Mouse (Mus musculus) brown adipose tissue, adult 24 weeks (tissue): ENCODE data around the gene Dus3l. TPM values are rescaled to one million over a fixed set of nuclear protein-coding genes. Genes with fewer than 3 reads are reported as not detected.

Experiments used
- H3K27ac ChIP-seq: fragments of 200-500 bp; replicated peaks from 2 replicates; pipeline ENCODE4 v1.5.1; 2012; ENCODE audit warnings: low read depth, mild to moderate bottlenecking, low read length
- H3K4me1 ChIP-seq: fragments of 200-500 bp; 2 replicates; pipeline ENCODE4 v1.6.1; 2012; ENCODE audit warnings: low read length, mixed read lengths; ENCODE audit not compliant: control insufficient read depth, insufficient read depth, insufficient read length
- H3K4me3 ChIP-seq: fragments of 200-500 bp; 2 replicates; pipeline ENCODE4 v1.5.1; 2012; ENCODE audit warnings: low read depth, mild to moderate bottlenecking, low read length, moderate library complexity; ENCODE audit not compliant: insufficient read depth
- polyA plus RNA-seq: library from polyadenylated mRNA; stranded (reverse); fragments of >200 nt; gene quantifications from 2 replicates; pipeline ENCODE4 v1.2.4, GENCODE M21; 2012; ENCODE audit not compliant: missing spikeins, insufficient read depth, insufficient read length

Gene Dus3l
- polyA plus RNA-seq, result 4.6 and 13.1 TPM in 2 replicates

DNA sequence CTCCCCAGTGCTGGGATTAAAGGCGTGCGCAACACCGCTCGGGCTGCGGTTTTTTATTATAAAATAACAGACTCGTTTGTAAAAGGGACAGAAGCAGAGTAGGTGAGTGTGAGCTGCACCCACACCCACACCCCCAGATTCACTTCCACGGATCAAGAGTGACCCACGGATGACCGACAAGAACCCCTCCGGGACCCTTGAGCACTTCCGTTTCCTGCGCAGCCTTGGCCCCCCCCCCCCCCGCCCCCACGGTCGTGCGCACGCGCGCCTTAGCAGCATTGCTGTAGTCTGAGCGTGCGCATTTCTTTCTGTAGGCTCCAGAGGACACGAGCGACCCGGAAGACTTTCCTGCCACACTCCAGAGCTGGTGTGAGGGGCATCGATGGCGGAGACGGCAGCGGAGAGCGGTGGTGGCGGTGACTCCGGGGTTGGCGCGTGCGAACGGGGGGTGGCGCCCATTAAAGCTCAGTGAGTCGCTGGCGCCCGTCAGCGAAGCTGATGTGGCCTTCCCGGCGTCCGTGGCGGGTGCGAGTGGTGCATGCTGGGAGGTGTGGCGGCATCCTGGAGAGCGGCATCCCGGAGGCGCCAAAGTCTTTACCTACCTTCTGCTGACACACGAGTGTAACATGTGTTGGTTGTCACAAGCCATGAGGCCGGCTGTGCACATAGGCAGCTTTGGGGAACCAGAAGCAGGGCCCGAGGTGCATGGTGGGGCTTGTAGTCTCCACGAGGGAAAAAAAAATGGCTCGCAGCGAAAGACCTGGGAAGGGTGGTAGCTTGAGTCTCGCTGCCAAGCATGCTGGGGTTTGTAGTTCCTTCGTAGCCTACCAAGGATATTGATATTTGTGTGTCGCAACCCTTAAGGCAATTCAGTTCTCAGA lies at the start of gene Dus3l:
Gene Dus3l (plus strand): TSS at position 284 of the 881 bp plus-strand sequence.
- peak within 1 kb of the TSS; percentile 96 for H3K4me3 ChIP-seq
- H3K27ac ChIP-seq, result peak within 1 kb of the TSS; percentile 99
- peaks cover 12% of the 10 kb centered on the region for H3K4me1 ChIP-seq

DNA sequence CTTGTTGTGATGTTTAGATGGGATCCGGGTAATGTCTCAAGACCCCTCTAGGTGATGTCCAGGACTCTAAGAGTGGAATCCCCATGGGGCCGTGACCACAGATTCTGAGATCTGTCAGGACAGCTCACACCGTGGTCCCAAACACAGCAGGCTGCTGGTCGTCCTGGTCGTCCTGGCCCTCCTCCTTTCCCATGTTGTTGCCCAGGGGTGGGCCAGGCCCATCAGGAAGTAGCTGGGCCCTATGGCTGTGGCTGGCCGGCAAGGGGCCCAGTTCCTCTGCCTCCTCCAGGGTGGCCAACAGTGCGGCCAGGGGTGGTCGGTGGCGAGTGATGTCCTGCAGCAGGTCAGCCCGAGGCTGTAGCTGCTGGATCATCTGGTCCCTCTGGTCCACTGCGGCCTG lies 49.2 kb upstream of the Dus3l start:
- H3K4me1 ChIP-seq, result peaks cover 6% of the 10 kb centered on the region; the same call in 1 of the 2 replicates
- H3K27ac ChIP-seq, result no peak overlapping the region
- 0 out of 2 replicates have a peak overlapping the region, but pooled peaks have one; percentile 72 for H3K4me3 ChIP-seq

DNA sequence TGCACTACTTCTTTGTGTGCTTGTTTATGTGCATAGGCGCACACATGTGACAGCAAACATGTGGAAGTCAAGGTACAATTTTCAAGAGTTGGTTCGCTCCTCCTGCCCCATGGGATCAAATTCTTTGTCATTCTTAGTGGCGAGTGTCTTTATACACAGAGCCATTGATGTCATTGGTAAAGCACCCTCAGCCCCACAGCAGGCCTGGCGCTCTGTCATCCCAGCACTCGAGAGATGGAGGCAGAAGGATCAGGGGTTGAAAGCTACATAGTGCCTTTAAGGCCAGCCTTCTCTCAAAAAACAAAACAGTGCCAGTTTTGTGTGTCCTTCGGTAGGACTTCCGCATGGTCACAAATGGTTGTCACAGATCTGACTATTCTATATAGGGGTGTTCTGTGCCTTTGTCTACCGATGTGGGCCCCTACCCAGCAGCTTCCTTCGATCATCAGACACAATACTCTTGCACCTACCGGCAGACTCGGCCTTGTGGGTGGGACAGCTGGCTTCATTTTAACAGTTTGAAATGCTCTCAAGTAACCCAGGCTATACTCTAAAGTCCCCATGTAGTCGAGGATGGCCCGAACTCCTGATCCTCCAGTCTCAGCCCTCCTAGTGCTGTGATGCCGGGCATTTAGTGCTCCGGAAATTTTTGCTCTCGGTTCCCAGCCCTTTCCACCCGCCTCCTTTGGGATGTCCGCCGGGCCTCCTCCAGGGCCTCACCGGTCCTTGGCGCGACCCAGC lies 48.5 kb upstream of the Dus3l start:
- Histone ChIP-seq H3K4me1 (peaks cover 6% of the 10 kb centered on the region; the same call in 1 of the 2 replicates), H3K4me3 (peak overlapping the region; percentile 72), H3K27ac (no peak overlapping the region)

DNA sequence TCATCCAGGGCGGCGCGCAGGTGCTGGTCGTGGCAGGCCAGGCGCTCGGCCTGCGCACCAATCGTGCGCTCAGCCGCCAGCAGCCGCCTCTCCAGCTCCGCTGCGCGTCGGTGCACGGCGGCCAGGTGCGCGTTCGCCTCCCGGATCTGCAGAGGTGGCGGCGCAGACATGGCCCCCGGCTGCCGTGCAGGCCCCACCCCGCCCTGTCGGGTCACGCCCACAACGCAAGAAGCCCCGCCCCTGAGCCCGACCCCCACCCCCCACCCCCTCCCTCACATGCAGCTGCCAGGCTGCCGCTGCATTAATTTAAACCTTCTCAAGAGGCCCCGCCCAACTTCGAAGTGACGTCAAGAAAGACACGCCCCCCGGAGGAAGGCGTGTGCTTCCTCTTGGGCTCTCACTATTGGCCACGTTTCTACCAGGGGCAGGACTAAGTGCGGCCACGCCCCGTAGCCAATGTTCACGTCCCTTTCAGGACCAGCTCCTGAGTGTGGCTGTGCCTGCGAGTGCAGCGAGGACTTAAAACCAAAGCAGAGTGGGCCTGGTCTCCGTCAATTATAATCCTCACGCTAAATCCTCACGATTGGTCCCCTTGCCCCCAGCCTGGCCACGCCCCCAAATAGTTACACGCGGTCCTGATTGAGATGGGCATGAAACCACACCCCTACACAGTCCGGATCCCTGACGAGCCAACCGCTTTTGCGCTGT lies 47.7 kb upstream of the Dus3l start:
- Histone ChIP-seq H3K4me1 (peaks cover 6% of the 10 kb centered on the region; the same call in 1 of the 2 replicates), H3K27ac (peak overlapping the region; percentile 21), H3K4me3 (peak overlapping the region; percentile 80)

DNA sequence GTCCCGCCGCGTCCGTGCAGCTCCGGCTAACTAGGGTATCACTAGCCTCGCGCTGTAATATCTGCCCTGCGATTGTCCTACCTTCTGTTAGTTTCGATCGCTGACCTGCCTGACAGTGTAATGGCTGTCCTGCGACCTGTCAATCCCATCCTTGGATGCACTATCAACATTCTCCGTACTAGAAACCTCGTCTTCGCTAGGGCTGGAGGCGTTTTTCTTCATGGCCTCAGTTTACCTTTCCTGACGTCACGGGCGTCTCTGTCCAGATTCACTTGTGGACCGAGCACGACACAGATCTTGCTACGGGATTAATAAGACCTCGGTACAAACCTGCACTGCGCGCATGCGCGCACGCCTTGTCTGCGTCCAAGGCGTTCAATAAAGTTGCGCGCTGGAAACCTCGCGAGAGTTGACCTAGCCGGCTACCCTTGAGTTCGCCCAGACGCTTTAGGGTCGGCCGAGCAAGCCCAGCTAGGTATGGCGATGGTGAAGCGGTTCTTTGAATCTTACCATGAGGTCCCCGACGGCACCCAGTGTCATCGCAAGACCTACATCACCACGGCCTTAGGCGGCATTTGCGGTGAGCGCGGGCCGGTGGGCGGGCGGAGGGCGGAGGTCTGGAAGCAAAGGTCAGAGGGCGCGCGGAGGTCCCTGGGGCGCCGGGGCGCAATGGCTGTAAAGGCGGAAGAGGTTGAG lies 47.0 kb upstream of the Dus3l start, which contains the start of the genes Ndufa11 and Vmac:
Gene Ndufa11 (plus strand): TSS at position 405 of the 696 bp plus-strand sequence.
Gene Vmac (minus strand): TSS at position 660 of the 696 bp plus-strand sequence.
- peaks cover 6% of the 10 kb centered on the region; the same call in 1 of the 2 replicates for H3K4me1 ChIP-seq
- H3K4me3 ChIP-seq, result peak within 1 kb of the TSS; percentile 80
- peak within 1 kb of the TSS; percentile 90 for H3K27ac ChIP-seq

DNA sequence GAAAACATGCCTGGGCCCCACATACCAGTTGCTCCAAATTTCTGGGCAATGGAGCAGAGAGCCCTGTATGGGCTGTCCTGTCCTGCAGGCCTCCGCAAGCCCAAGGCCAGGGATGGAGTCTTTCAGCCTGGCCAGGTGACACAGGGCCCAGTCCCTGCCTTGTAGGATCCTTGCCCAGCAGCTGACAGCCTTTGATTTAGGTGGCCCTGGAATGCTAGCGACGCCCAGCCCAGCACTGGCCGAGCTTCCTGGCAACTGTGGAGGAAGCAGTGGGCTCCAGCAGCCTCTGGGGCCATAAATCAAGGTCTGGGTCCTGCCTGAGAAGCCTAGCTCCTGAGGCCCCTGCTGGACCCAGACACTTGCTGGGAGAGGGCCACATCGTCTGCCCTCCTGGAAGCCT lies 42.1 kb upstream of the Dus3l start:
- Histone ChIP-seq H3K4me3 (no peak overlapping the region), H3K27ac (no peak overlapping the region), H3K4me1 (peaks cover 6% of the 10 kb centered on the region; the same call in 1 of the 2 replicates)

DNA sequence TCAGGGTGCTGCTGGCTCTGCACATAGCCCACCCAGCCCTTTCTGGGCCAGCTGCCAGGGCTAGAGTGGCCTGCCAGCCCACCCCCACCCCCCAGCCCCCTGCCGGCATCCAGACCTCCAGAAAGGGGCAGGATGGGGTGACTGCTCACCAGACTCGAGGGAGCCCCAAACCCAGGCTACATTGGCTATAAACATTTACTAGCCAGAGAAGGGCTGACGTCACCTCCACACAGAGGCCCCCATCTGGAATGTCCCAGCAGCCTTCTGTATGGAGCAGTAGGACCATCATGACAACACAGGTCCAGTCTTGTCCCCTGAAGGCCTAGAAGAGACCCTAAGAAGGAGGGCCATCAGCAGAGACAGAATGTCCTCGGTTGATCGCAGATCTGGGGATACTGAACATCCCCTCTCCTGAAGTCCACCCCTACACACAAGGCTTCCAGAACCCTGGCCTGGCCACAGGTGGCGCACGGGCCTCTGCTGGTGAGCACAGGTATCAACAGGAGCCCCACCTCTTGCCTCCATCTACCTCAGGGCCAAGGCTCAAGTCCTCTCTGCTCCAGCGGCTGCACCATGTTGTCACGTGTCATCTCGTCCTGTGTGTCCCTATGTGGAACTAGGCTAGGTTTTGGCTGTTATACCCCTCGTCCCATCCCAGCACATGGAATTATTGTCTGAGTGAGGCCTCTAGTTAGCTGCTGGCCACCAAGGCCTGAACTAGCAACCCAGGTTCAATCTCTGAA lies 41.0 kb upstream of the Dus3l start:
- H3K27ac ChIP-seq, result no peak overlapping the region
- H3K4me1 ChIP-seq, result peaks cover 6% of the 10 kb centered on the region; the same call in 1 of the 2 replicates
- H3K4me3 ChIP-seq, result no peak overlapping the region

DNA sequence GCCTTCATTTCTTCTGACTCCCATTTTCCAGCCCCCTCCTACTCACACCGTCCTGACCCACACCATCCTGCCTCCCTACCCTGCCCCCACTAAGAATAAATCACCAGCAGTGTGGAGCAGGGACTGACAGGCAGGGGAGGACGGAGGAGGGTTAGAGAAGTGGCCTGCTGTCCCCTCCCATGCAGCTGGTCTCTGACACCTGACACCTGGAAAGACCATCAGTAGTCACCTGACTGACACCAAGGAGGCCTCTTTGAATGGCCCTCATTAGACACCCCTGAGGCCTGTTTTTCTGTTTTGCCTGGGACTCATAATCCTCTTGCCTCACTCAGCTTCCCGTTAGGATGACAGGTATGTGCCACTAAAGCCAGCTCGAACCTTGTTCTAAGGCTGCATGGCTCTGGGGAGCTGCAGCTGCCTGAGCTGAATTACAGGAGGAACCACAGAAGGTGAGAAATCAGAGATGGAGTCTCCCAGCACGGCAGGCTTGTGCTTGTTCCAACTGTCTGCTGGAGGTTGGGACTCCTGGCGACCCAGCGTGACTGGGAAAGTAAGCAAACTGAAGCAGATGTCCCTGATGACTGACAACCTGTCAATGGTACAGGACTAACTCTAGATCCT lies 37.4 kb upstream of the Dus3l start:
- no peak overlapping the region for H3K4me3 ChIP-seq
- H3K27ac ChIP-seq, result no peak overlapping the region
- no peaks in the 10 kb centered on the region for H3K4me1 ChIP-seq

DNA sequence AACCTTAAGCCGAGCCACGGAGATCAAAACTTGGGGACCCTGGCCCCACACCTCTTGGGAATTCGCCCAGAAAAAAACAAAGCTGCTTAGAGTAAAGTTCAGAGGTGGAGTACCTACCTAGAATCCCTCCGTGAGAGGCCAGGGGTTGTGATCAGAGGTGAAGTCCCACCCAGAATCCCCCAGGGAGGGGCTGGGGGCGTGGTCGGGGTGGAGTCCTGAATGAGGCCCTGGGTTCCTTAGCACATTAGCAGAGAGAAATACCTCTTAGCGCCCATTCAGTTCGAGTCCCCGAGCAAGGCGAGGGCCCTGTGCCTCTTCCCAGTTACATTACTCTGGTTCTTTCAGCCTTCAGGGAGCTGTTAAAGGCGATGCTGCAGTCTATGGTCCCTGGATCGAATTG lies 36.9 kb upstream of the Dus3l start:
- Histone ChIP-seq H3K27ac (no peak overlapping the region), H3K4me1 (no peaks in the 10 kb centered on the region), H3K4me3 (no peak overlapping the region)

DNA sequence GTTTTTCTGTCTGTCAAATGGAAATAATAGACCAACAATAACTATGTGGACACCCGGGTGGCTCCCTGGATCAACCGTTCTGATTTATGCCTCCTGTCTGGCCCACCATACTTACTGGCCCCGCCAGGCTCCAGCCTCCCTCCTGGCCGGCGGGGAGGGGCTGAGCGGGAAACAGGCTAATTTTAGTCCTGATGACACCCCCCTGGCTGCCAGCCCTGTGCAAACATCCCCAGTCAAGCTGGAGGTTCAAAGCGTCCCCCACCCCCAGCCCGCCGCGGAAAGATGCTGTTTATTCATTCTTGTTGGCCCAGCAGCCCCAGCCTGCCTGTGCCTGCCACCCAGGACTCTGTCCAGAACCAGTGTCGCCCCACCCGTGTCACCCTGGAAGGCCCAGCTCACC lies 36.4 kb upstream of the Dus3l start:
- no peak overlapping the region for H3K27ac ChIP-seq
- H3K4me3 ChIP-seq, result no peak overlapping the region

DNA sequence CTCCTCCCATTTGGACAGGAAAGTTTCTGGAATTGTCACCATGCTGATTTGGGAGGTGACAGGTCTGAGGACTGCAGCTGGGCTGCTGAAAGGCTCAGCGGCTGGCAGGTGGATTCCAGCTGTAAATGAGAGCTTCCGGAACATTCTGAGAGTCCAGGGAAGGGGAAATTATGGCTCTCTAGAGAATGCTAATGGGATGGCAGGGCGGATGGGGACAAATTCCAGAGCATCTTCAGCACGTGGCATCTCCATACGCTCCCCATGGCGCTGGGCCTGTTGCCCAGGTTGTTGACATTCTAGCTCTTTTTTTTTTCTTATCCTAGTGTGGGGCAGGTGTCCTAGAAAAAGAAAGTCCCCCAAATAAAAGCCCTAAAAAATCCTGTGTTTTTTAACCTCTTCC lies 35.4 kb upstream of the Dus3l start:
- no peak overlapping the region for H3K27ac ChIP-seq

More for the DNA sequence above, 36.4 kb upstream of the Dus3l start:
- H3K4me1 ChIP-seq, result no peaks in the 10 kb centered on the region

DNA sequence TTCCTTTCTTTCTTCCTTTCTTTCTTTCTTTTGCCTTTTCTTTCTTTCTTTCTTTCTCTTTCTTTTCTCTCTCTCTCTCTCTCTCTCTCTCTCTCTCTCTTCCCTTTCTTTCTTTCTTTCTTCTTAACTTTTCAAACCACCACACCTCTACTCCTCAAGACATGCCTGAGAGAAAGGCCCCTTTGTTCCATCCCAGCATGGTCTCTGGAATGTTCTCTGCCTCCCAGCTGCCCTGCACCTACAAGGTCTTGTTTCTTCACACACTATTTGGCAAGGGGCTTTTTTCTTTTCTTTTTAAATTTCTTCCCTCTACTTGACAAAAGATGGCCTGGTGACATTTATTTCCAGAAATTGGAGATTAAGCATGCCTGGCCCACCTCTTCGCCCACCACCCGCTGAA lies 34.9 kb upstream of the Dus3l start:
- no peak overlapping the region for H3K27ac ChIP-seq
- no peaks in the 10 kb centered on the region for H3K4me1 ChIP-seq
- no peak overlapping the region for H3K4me3 ChIP-seq

More for the DNA sequence above, 35.4 kb upstream of the Dus3l start:
- Histone ChIP-seq H3K4me3 (no peak overlapping the region), H3K4me1 (no peaks in the 10 kb centered on the region)

DNA sequence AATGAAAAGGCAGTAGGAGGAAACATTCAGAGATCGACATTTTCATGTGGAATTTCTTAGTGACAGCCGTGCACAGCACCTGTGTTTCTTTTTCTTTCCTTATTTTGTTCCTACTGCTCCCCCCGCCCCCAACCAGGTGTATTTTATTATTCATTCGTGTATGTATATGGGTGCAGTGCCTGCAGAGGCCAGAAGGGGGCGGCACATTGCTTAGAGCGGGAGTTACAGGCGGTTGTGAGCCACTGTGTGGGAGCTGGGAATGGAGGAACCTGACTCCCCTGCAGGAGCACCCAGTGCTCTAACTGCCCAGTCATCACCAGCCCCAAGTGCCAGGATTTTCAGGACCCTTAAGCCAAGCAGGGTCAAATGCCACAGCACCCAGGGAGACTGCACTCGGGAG lies 28.0 kb upstream of the Dus3l start:
- H3K4me3 ChIP-seq, result no peak overlapping the region
- no peak overlapping the region for H3K27ac ChIP-seq
- no peaks in the 10 kb centered on the region for H3K4me1 ChIP-seq
